Mouse (Mus musculus) embryonic facial prominence, embryonic 13.5 days (tissue): Measurements from ENCODE around the gene B3gnt3. TPM values are rescaled to one million over a fixed set of nuclear protein-coding genes. Genes with fewer than 3 reads are reported as not detected.

ENCODE experiments used
- ATAC-seq: fragments of 200-750 bp; cut with Nextera tagmentation; 2 replicates; pipeline ENCODE4 v1.8.0; 2017; ENCODE audit warnings: low read depth; ENCODE audit not compliant: insufficient number of reproducible peaks, insufficient read depth, low FRiP score, low TSS enrichment
- H3K27ac ChIP-seq: fragments of 300-500 bp; sonication (generic); 2 replicates; pipeline ENCODE4 v1.5.1; 2015; ENCODE audit warnings: moderate library complexity, mild to moderate bottlenecking, inconsistent platforms
- H3K27me3 ChIP-seq: fragments of 300-500 bp; sonication (generic); 2 replicates; pipeline ENCODE4 v1.6.1; 2015; ENCODE audit warnings: mild to moderate bottlenecking, inconsistent platforms
- H3K36me3 ChIP-seq: fragments of 300-500 bp; sonication (generic); 2 replicates; pipeline ENCODE4 v1.6.1; 2015; ENCODE audit warnings: mild to moderate bottlenecking, inconsistent platforms
- H3K4me1 ChIP-seq: fragments of 300-500 bp; sonication (generic); 2 replicates; pipeline ENCODE4 v1.6.1; 2015; ENCODE audit warnings: inconsistent platforms
- H3K4me2 ChIP-seq: fragments of 300-500 bp; sonication (generic); 2 replicates; pipeline ENCODE4 v1.6.1; 2015; ENCODE audit warnings: moderate library complexity, mild to moderate bottlenecking, inconsistent platforms
- H3K4me3 ChIP-seq: fragments of 300-500 bp; sonication (generic); 2 replicates; pipeline ENCODE4 v1.5.1; 2015; ENCODE audit warnings: mild to moderate bottlenecking, inconsistent platforms
- H3K9ac ChIP-seq: fragments of 300-500 bp; sonication (generic); 2 replicates; pipeline ENCODE4 v1.6.1; 2015; ENCODE audit warnings: mild to moderate bottlenecking, inconsistent platforms
- H3K9me3 ChIP-seq: fragments of 300-500 bp; sonication (generic); 2 replicates; pipeline ENCODE4 v1.6.1; 2016; ENCODE audit warnings: inconsistent platforms
- WGBS: fragments of 180-500 bp; shearing (Covaris S2); methylation state at CpG from one replicate; pipeline ENCODE4 v1.1.7; 2015; ENCODE audit warnings: mixed read lengths; 5-methylcytosine and 5-hydroxymethylcytosine counted together
- polyA plus RNA-seq: library from polyadenylated mRNA; unstranded; fragments of >200 nt; fragmentation: Nextera tagmentation; extraction: Ambion mirVana; gene quantifications from 2 replicates; pipeline ENCODE4 v1.2.1, GENCODE M21; 2015

Gene B3gnt3
- polyA plus RNA-seq, 1 experiment from 2014 or later, result 0.63 TPM

GRCm38 (mm10) chr8:71725122-71725924 is 23.7 kb upstream of the B3gnt3 start, which contains the start of gene Fcho1:
TSS of gene Fcho1 (minus strand) at chr8:71725716.
- Histone ChIP-seq H3K27ac (no peak within 1 kb of the TSS), H3K9me3 (no peaks in the 10 kb centered on the region), H3K36me3 (no peaks in the 10 kb centered on the region), H3K9ac (peak within 1 kb of the TSS; percentile 67), H3K4me1 (peaks cover 21% of the 10 kb centered on the region), H3K27me3 (peaks cover 60% of the 10 kb centered on the region), H3K4me2 (peak within 1 kb of the TSS; percentile 80), H3K4me3 (peak within 1 kb of the TSS; percentile 55)
- 1% methylated on average over 53 of the region's 54 CpGs for WGBS
- ATAC-seq, result peak; percentile 52; the same call in 1 of the 2 replicates

DNA sequence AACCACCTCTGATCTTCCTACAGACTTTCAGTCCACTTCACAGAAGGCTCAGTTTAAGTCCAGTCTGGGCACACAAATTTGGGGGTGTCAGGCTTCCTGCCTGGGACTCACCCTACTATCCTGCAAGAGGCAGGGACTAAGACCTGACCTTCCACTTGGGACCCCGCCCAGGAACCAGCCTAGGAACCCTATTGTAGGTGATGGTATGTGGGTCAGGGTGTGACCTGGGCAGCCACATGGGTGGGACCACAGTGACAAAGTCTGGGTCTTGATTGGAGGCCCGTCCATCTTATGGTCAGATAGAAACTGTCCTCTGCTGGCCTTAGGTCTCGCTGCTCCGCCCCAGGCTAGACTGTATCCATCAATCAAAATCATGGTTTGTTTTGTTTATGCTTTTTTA is 22.8 kb upstream of the B3gnt3 start:
- Histone ChIP-seq H3K9ac (no peak overlapping the region), H3K4me3 (no peak overlapping the region), H3K4me1 (peaks cover 22% of the 10 kb centered on the region), H3K27me3 (peaks cover 57% of the 10 kb centered on the region), H3K9me3 (no peaks in the 10 kb centered on the region), H3K27ac (no peak overlapping the region), H3K4me2 (no peak overlapping the region), H3K36me3 (no peaks in the 10 kb centered on the region)
- WGBS, result 67% methylated on average over 4 of the region's 4 CpGs
- ATAC-seq, result no peak

- no peak overlapping the region for H3K9ac ChIP-seq
- 45% methylated on average over 14 of the region's 14 CpGs for WGBS
- peaks cover 12% of the 10 kb centered on the region for H3K4me1 ChIP-seq
- H3K9me3 ChIP-seq, result no peaks in the 10 kb centered on the region
- ATAC-seq, result no peak
- H3K36me3 ChIP-seq, result no peaks in the 10 kb centered on the region
- peaks cover 52% of the 10 kb centered on the region for H3K27me3 ChIP-seq
- H3K4me3 ChIP-seq, result no peak overlapping the region
- no peak overlapping the region for H3K27ac ChIP-seq
- H3K4me2 ChIP-seq, result no peak overlapping the region
Observed at GRCm38 (mm10) chr8:71723047-71723551, 21.5 kb upstream of the B3gnt3 start.

DNA sequence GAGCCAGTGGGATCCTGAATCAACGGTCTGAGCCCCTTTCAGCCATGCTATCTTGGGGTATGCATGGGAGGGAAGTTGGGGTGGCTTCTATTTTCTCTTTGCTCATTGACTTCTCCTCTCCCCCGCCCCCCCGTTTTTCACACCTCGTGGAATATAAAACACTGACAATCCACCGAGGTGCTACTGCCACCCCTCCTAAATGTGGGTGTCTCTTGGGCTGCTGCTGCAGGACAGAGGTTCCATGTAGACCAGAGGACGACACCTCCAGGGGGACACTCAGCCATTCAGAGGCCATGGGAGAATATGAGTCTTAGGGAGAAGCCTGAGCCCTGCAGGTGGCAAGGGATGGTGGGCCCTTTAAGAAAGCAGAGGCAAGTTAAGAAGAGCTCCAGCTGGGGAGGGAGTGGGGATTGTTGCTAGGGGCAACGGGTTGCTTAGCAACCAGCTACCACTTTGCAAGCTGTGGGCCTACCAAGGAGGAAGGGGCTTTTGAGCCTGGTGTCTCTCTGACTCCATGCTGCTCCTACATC is 18.4 kb upstream of the B3gnt3 start:
- H3K9me3 ChIP-seq, result no peaks in the 10 kb centered on the region
- H3K27ac ChIP-seq, result no peak overlapping the region
- no peak overlapping the region for H3K4me3 ChIP-seq
- no peak overlapping the region for H3K4me2 ChIP-seq
- peaks cover 27% of the 10 kb centered on the region for H3K27me3 ChIP-seq
- 41% methylated on average over 7 of the region's 7 CpGs for WGBS
- no peak overlapping the region for H3K9ac ChIP-seq
- no peaks in the 10 kb centered on the region for H3K36me3 ChIP-seq
- H3K4me1 ChIP-seq, result peaks cover 7% of the 10 kb centered on the region
- ATAC-seq, result no peak

DNA sequence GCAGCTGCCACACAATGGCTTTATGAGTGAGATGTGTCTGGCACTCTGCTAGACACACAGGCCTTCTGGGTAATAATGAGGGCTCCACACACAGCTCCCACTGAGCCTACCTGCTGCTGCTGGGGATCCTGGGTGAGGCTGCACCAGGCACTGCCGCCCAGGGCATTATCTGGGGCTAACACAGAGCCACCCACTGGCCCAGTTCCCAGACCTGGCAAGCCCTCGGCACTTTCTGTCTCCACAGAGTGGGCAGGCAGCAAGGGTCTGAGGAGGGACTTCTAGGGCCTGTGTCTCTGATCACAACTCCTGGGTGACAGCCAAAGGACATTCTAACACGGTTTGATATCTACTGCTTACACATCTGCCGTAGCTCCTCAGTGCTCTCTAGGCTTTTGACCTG is 17.6 kb upstream of the B3gnt3 start:
- Histone ChIP-seq H3K27me3 (peaks cover 20% of the 10 kb centered on the region), H3K36me3 (no peaks in the 10 kb centered on the region), H3K4me3 (no peak overlapping the region), H3K27ac (no peak overlapping the region), H3K4me1 (0 out of 2 replicates have a peak, but pooled peaks cover 3% of the 10 kb centered on the region), H3K9me3 (no peaks in the 10 kb centered on the region), H3K9ac (no peak overlapping the region), H3K4me2 (no peak overlapping the region)
- no peak for ATAC-seq
- 66% methylated on average over 4 of the region's 4 CpGs for WGBS

- WGBS, result 25% methylated on average over 3 of the region's 3 CpGs
- Histone ChIP-seq H3K9me3 (no peaks in the 10 kb centered on the region), H3K36me3 (no peaks in the 10 kb centered on the region), H3K4me2 (no peak overlapping the region), H3K4me1 (0 out of 2 replicates have a peak, but pooled peaks cover 3% of the 10 kb centered on the region), H3K27me3 (peaks cover 13% of the 10 kb centered on the region), H3K27ac (no peak overlapping the region), H3K4me3 (no peak overlapping the region), H3K9ac (no peak overlapping the region)
- no peak for ATAC-seq
Observed at GRCm38 (mm10) chr8:71718252-71718651, 16.7 kb upstream of the B3gnt3 start.

DNA sequence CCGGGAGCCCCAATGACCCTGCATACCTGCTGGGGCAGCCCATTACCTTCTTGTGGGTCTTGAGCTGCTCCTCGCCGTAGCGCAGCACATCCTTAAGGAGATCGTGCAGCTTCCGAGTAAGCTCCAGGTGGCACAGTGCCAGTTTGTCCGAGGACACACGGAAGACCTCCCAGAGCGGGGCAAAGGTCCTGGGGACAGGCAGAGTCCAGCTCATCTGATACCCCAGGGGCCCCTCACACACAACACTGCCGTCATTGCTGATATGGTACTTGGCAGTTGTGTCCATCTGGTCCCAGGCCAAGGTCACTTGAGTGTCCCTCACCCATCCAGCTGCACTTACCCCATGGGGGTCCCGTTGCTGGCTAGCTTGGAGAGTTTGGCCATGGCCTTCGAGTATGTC is 15.5 kb upstream of the B3gnt3 start:
- no peak overlapping the region for H3K4me3 ChIP-seq
- H3K27ac ChIP-seq, result no peak overlapping the region
- no peak for ATAC-seq

GRCm38 (mm10) chr8:71716561-71717053 is 15.0 kb upstream of the B3gnt3 start:
- 0 out of 2 replicates have a peak, but pooled peaks cover 3% of the 10 kb centered on the region for H3K4me1 ChIP-seq
- H3K4me3 ChIP-seq, result no peak overlapping the region
- WGBS, result 79% methylated on average over 13 of the region's 13 CpGs
- no peak overlapping the region for H3K27ac ChIP-seq
- H3K27me3 ChIP-seq, result 0 out of 2 replicates have a peak, but pooled peaks cover 4% of the 10 kb centered on the region
- H3K36me3 ChIP-seq, result no peaks in the 10 kb centered on the region
- no peak overlapping the region for H3K9ac ChIP-seq
- no peak overlapping the region for H3K4me2 ChIP-seq
- H3K9me3 ChIP-seq, result no peaks in the 10 kb centered on the region
- ATAC-seq, result no peak

More for the DNA sequence above, 15.5 kb upstream of the B3gnt3 start:
- H3K9me3 ChIP-seq, result no peaks in the 10 kb centered on the region
- no peaks in the 10 kb centered on the region for H3K36me3 ChIP-seq
- 89% methylated on average over 12 of the region's 12 CpGs for WGBS
- H3K4me1 ChIP-seq, result 0 out of 2 replicates have a peak, but pooled peaks cover 3% of the 10 kb centered on the region
- H3K9ac ChIP-seq, result no peak overlapping the region
- no peak overlapping the region for H3K4me2 ChIP-seq
- 0 out of 2 replicates have a peak, but pooled peaks cover 4% of the 10 kb centered on the region for H3K27me3 ChIP-seq

GRCm38 (mm10) chr8:71715531-71715930 is 13.9 kb upstream of the B3gnt3 start:
- ATAC-seq, result no peak
- no peaks in the 10 kb centered on the region for H3K36me3 ChIP-seq

GRCm38 (mm10) chr8:71711574-71711973 is 10.0 kb upstream of the B3gnt3 start:
- Histone ChIP-seq H3K9me3 (no peaks in the 10 kb centered on the region), H3K9ac (no peak overlapping the region), H3K36me3 (no peaks in the 10 kb centered on the region), H3K4me3 (no peak overlapping the region), H3K27ac (no peak overlapping the region), H3K27me3 (peaks cover 37% of the 10 kb centered on the region), H3K4me2 (no peak overlapping the region), H3K4me1 (peaks cover 9% of the 10 kb centered on the region; the same call in 1 of the 2 replicates)
- 93% methylated on average over 2 of the region's 2 CpGs for WGBS
- no peak for ATAC-seq

More at GRCm38 (mm10) chr8:71715531-71715930, 13.9 kb upstream of the B3gnt3 start:
- 0 out of 2 replicates have a peak, but pooled peaks cover 4% of the 10 kb centered on the region for H3K27me3 ChIP-seq
- WGBS, result 44% methylated on average over 8 of the region's 8 CpGs
- H3K4me3 ChIP-seq, result no peak overlapping the region
- H3K27ac ChIP-seq, result no peak overlapping the region
- H3K9me3 ChIP-seq, result no peaks in the 10 kb centered on the region
- no peak overlapping the region for H3K4me2 ChIP-seq
- H3K4me1 ChIP-seq, result 0 out of 2 replicates have a peak, but pooled peaks cover 3% of the 10 kb centered on the region
- H3K9ac ChIP-seq, result no peak overlapping the region

DNA sequence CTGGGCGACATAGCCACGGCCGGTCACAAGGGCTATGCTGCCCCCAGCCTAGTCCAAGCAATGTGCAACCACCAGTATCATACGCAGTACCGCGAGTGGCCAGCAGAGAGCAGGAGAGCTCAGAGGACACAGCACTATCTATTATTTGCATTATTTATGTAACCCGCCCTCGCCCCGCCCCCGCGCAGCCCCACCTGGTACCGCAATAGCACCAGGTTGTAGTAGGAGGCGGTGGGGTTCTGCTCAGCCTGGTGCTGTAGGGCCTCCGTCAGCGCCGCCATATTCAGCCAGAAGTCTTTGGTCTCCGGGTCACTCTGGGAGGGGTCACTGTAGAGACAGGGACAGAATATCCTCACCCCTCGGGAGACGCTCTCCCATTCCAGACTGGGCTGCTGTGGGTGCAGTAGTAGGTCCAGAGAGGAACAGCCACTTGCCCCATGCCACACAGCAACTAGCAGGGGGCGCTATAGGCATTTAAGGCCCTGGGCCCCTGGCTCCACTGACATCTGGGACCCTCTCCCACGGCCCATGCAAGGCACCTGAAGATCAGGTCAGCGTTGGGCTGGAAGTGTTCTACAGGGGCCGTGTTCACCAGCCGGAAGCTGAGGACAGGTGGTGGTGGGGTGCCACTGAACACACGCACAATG is 8.3 kb upstream of the B3gnt3 start:
- H3K4me2 ChIP-seq, result peak overlapping the region; percentile 55
- 21% methylated on average over 25 of the region's 25 CpGs for WGBS
- H3K27me3 ChIP-seq, result peaks cover 45% of the 10 kb centered on the region
- peak overlapping the region; percentile 22 for H3K4me3 ChIP-seq
- no peaks in the 10 kb centered on the region for H3K9me3 ChIP-seq
- 0 out of 2 replicates have a peak overlapping the region, but pooled peaks have one; percentile 16 for H3K9ac ChIP-seq
- H3K27ac ChIP-seq, result no peak overlapping the region
- H3K36me3 ChIP-seq, result no peaks in the 10 kb centered on the region
- ATAC-seq, result peak; percentile 16; the same call in 1 of the 2 replicates
- H3K4me1 ChIP-seq, result peaks cover 9% of the 10 kb centered on the region; the same call in 1 of the 2 replicates
